Mouse (Mus musculus): ENCODE data around the gene Msh4. TPM values are rescaled to one million over a fixed set of nuclear protein-coding genes. Genes with fewer than 3 reads are reported as not detected.
"Not testable (repeated sequence)": the region's sequence is repeated elsewhere in the genome, so short reads cannot be mapped to it uniquely, and the experiment has no call there.

The Msh4 gene
- total RNA-seq, 4 experiments from 2014 or later = 0.07 to 0.62 (median 0.16) TPM

GRCm38 (mm10) chr3:153847207-153847733, 58.7 kb downstream of the Msh4 start:
- DNase-seq = no peak

DNA sequence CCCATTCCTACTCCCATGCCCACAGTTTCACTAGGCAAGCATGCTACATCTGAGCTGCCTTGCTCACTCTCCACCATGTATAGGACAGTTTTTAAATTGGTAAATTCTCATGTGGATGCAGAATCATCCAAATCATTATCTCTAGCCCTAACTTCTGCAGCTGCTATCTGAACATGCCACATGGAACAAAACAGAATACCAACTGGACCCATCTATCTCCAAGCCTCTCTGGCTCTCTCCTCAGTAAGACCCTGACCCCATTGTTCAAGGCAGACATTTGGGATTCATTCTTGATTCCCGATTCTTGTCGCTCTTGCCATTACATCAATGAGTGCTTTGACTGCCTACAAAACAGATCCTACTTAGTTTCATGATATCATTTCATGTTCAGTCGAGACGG, 59.8 kb downstream of the Msh4 start:
- DNase-seq = no peak

GRCm38 (mm10) chr3:153845500-153845899, 60.4 kb downstream of the Msh4 start:
- no peak for DNase-seq

- no peak for DNase-seq
Measured at GRCm38 (mm10) chr3:153844757-153845156, 61.2 kb downstream of the Msh4 start.

DNA sequence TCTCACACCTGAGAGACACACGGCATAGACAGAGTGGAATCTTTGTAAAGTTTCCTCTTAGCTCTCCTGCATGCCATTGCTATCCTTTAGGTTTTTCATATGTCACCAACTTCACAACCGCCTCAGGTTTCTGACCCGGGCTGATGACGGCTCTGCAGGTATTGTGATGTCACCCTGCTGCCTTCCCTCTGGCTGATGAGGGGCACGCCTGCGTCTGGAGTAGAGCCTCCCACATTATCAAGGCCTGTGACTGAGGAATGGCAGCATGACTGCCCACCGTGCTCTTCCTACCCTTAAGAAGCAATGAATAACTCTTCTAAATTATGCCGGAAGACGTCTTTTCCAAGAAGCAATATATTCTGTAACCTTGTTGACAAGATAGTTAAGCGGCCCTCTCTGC, 61.9 kb downstream of the Msh4 start, which contains the start of gene Asb17:
Gene Asb17, plus strand, starts transcription at position 180 of the 400 bp plus-strand sequence.
- no peak for DNase-seq

DNA sequence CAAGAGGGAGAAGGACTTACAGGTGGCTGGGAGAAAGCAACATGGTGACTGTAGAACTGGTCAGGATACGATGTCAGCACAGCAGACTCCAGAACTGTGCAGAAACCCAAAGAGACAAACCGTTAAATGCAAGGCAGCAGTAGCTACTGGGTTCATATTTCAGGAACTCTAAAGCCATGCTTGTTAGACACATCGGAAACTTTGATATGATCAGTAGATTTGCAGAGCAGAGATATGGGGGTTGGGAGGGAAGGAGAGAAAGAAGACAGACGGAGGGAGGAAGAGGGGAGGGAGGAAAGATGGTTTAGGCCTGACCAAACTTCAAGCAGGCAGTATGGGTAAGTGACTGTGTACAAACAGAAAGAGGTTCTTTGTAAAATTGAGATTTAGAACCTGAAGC, 68.3 kb downstream of the Msh4 start:
- DNase-seq = no peak

- no peak for DNase-seq
Measured at GRCm38 (mm10) chr3:153836316-153836715, 69.6 kb downstream of the Msh4 start.

DNA sequence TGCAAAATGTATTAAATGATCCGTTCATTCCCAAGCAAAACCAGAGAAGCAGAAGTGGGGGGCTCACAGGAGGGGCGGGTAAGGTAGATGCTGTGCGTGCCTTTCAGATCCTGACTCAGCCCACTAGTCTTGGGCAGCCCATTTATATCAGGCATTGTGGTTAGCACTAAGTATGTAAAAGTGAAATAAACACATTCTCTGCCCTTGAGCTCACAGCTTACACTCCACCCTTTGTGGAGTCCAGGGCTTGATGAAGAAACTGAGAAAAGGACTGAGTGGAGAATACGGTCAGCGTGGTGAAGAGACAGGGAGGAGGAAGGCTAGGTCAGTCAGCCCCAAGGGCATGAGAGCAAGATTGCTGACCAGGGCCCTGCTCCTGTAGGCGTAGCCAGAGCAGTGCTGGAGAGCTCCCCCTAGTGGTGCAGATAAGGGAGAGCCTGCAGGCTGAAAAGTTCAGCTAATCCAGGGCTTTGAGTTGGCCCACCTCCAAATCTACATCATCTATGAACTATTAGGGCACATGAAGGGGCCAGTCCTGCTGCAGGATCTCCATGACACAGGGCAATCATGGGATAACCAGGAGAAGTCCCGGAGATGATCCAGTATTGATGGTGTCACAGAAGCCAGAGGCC, 70.4 kb downstream of the Msh4 start:
- peak; percentile 64 for DNase-seq

GRCm38 (mm10) chr3:153834071-153834470, 71.9 kb downstream of the Msh4 start:
- no peak for DNase-seq

GRCm38 (mm10) chr3:153832654-153832945, 73.3 kb downstream of the Msh4 start:
- no peak for DNase-seq

DNA sequence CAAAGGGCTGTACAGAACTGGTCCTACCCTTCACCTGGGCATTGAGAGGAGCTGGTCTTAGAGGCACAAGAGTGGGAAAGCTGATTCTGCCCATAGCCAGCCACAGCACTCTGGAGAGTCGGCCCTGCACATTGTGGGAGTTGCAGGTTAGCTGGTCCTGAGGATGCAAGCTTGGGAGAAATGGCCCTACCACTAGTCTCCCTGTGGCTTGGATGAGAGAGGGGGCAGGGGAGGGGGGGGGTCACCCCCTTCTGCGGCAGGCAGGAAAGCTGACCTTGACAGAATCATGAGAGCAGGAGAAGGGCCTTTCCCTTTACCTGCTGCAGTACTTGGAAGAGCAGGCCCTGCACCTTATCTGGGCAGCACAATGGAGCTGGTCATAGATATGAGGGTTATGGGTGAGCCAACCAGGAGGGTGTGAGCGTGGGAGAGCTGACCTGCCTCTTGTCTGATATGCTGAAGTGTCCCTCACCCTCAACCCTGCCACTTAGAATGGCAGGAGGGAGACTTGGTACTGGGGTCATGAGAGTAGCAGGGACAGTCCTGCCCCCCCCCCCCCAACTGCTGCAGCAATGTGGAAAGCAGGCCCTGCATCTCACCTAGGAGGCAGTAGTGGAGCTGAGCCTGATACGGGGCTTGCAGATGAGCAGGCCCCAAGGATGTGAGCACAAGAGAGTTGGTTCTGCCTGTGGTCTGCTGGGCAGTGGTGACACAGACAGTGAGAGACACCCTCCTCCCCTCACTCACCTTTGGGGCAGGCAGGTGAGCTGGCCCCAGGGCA, 73.9 kb downstream of the Msh4 start:
- no peak for DNase-seq

GRCm38 (mm10) chr3:153831014-153831872, 74.7 kb downstream of the Msh4 start:
- no peak for DNase-seq

GRCm38 (mm10) chr3:153829788-153830187, 76.2 kb downstream of the Msh4 start:
- DNase-seq = not testable (repeated sequence)

GRCm38 (mm10) chr3:153826616-153827015, 79.3 kb downstream of the Msh4 start:
- DNase-seq = no peak

DNA sequence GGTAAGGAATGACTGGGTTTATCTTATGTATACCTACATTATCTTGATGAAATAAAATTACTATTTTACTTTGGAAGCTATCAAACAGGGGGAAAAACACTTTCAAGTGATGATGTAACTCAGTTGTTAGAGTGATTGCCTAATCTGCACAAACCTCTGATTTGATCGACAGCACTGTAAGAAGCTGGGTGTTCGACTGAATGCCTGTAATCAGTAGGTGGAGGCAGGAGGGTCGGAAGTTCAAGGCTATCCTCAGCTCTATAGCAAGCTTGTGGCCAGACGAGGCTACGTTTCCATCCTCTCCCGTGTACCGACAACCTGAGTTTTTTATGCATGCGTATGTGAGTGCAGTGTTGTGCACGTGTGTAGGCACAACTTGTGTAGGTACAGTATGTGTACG, 80.7 kb downstream of the Msh4 start:
- no peak for DNase-seq

DNA sequence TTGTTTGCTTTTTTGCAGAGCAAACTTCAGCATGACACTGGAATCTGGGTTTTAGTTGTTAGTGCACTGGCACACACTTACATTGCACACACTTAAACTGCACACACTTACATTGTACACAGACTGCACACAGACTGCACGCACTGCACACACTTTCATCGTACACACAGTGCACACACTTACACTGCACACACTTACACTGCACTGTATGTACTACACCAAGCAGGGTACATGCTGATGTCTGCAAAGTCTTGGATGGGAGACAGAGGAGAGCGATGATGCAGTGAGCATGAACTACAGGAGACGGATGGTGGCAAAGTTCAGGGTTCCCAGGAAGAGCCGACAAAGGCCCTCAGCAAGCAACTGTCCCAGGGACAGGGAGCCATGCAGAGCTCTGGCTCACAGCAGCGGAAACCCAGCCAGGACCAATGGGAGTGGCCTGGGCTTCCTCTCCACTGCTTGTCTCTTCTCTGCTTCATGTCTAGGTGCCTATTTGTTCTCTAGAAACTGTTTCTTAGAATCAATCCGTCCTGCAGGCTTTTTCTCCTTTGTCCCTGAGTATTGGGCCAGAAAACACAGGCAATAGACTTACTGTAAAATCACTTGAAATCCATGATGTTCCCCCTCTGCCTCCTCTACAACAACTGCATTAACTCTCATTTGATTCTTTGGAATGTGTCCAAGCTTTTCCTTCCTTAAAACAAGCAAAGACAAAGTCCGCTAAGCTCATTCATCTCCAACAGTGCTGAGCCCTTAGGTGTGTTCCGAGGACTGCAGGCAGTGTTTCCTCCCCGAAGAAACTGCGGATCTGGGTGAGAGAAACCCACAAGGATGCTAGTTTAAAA, 82.0 kb downstream of the Msh4 start:
- no peak for DNase-seq

DNA sequence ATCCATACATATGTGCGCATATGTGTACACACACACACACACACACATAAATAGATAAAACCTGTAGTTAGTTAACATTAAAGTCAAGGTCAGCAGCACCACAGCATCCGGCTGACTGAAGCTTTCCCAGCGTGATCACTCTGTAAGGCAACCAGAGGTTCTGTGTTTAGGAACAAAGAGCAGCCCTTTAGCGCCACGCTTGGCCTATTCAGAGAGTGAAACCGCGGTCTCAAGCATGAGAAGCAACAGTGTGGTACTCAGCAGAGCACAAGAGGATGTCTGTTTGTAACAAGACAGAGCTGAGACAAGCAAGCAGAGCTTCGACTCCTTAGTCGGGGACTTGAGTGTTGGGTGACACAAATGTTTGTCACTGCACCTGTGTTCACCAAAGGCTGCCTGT, 86.5 kb downstream of the Msh4 start:
- no peak for DNase-seq

DNA sequence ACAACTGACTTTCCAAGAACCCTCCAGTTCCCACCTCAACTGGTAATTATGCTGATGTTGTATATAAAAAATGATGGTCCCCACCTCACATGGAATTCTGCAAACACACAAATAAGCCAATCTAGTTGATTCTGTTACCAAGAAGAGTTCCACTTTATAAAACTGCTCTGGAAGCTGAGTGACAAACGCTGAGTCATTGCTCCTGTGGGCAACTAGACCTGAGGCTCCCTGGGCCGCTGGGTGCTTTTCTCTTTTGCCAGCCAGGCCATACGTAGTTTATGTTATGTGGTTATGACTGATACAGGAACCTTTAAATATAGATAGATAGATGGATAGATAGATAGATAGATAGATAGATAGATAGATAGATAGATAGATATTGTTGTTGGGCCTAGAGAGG, 87.2 kb downstream of the Msh4 start:
- DNase-seq = no peak

DNA sequence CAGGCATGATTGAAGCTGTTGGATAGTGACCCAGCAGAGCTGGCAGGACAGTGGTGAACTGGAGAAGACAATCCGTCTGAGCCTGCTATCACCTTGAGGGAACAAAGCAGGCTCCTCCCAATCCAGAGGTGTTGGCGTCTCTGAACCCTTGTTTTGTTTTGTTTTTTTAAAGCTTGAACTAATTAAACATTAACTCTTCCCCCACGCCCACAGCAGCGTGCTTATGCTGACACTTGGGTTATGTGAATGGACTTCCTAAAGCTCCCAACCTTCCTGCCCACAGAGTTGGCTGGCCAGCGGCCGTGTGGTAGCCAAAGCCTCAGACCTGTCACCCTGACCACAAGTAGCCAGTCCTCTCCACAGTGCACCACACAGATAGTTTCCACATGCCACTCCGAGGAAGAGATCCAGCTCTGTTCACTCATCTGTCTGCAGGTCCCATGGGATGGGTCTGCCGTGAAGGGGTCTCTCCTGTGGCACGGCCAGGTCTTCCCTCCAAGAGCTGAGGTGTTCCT, 88.5 kb downstream of the Msh4 start:
- no peak for DNase-seq

DNA sequence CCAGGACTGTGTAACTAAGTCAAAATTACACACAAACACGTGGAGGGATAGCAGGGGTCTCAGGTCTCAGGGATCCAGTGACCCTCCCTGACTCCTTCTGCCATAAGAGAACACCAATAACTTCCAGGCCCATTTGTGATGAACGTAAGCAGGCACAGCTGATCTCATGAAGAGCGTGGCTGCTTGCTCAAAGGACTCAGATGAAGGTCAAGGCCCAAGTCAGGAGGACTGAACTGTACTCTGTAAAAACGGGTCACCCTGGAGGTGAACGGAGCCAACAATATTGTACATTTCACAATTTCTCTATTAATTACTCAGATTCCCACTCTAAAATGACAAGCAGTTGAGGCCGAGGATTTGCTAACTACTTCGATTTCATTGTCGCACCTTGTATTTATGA, 91.9 kb downstream of the Msh4 start:
- DNase-seq = peak; percentile 24

- no peak for DNase-seq
Measured at GRCm38 (mm10) chr3:153808406-153808805, 97.5 kb downstream of the Msh4 start.
